Mouse (Mus musculus) adrenal gland, postnatal 10 days (tissue): ENCODE results near the gene Pex19. TPM values are rescaled to one million over a fixed set of nuclear protein-coding genes. Genes with fewer than 3 reads are reported as not detected.

Experiments
- DNase-seq: peaks from one replicate; pipeline ENCODE4 v3.0.0; 2021; ENCODE audit warnings: mixed read lengths
- long read RNA-seq, 2 experiments: library from polyadenylated mRNA; stranded (forward); transcript quantifications; one replicate each; pipeline ENCODE4 v2.0.0; 2021
- total RNA-seq, 2 experiments: library from RNA; stranded (reverse); gene quantifications; 2 replicates each; pipeline ENCODE4 v1.2.3; 2021

Gene Pex19
- 100 to 1,000 TPM; 154 to 172 TPM for total RNA-seq
- long read RNA-seq, experiment 1, transcript Pex19-201 (8 exons, 1,917 nt): major isoform, 182 of 227 reads
- long read RNA-seq, experiment 1, partial matches to known transcripts: 8 of 227 reads
- long read RNA-seq, experiment 1, other reads (novel, unspliced or antisense): 33 of 227 reads
- long read RNA-seq, experiment 2, transcript Pex19-201 (8 exons, 1,917 nt): major isoform, 153 of 179 reads
- long read RNA-seq, experiment 2, partial matches to known transcripts: 5 of 179 reads
- long read RNA-seq, experiment 2, other reads (novel, unspliced or antisense): 20 of 179 reads

- DNase-seq: peak; percentile 89
Observed at GRCm38 (mm10) chr1:172126376-172127347, at the start of gene Pex19. Gene Pex19, plus strand, starts transcription at chr1:172126755.

- peak; percentile 63 for DNase-seq
Observed at GRCm38 (mm10) chr1:172077981-172078380, 48.6 kb upstream of the Pex19 start.

- DNase-seq: peak; percentile 95
Observed at GRCm38 (mm10) chr1:172082101-172082898, 44.3 kb upstream of the Pex19 start, which contains the start of the genes Copa and Ncstn. Gene Copa, plus strand, starts transcription at chr1:172082529. Gene Ncstn, minus strand, starts transcription at chr1:172082795.

- DNase-seq: no peak
Observed at GRCm38 (mm10) chr1:172082899-172083445, 43.6 kb upstream of the Pex19 start.

- no peak for DNase-seq
Observed at GRCm38 (mm10) chr1:172093522-172093921, 33.0 kb upstream of the Pex19 start.

- no peak for DNase-seq
Observed at GRCm38 (mm10) chr1:172094295-172094694, 32.3 kb upstream of the Pex19 start.

- no peak for DNase-seq
Observed at GRCm38 (mm10) chr1:172095202-172095601, 31.4 kb upstream of the Pex19 start.

- peak; percentile 63 for DNase-seq
Observed at GRCm38 (mm10) chr1:172099325-172100033, 27.1 kb upstream of the Pex19 start.

- DNase-seq: no peak
Observed at GRCm38 (mm10) chr1:172103619-172104018, 22.9 kb upstream of the Pex19 start.

GRCm38 (mm10) chr1:172105101-172105500 lies 21.5 kb upstream of the Pex19 start:
- DNase-seq: no peak

GRCm38 (mm10) chr1:172107777-172108477 lies 18.6 kb upstream of the Pex19 start:
- DNase-seq: no peak

- no peak for DNase-seq
Observed at GRCm38 (mm10) chr1:172116948-172117347, 9.6 kb upstream of the Pex19 start.

- DNase-seq: no peak
Observed at GRCm38 (mm10) chr1:172119100-172119499, 7.5 kb upstream of the Pex19 start.

- peak; percentile 44 for DNase-seq
Observed at GRCm38 (mm10) chr1:172119720-172120119, 6.8 kb upstream of the Pex19 start.

- DNase-seq: no peak
Observed at GRCm38 (mm10) chr1:172122671-172123070, 3.9 kb upstream of the Pex19 start.

GRCm38 (mm10) chr1:172124572-172124971 lies 2.0 kb upstream of the Pex19 start:
- DNase-seq: no peak

GRCm38 (mm10) chr1:172127487-172127886 lies 932 bp downstream of the Pex19 start:
- peak; percentile 62 for DNase-seq

- DNase-seq: no peak
Observed at GRCm38 (mm10) chr1:172128563-172128962, 2.0 kb downstream of the Pex19 start.

- DNase-seq: peak; percentile 31
Observed at GRCm38 (mm10) chr1:172129108-172129507, 2.6 kb downstream of the Pex19 start.

- no peak for DNase-seq
Observed at GRCm38 (mm10) chr1:172129780-172130179, 3.2 kb downstream of the Pex19 start.
